8 mouse cellular contexts compared by ENCODE assay signal in the genomic region with DNA sequence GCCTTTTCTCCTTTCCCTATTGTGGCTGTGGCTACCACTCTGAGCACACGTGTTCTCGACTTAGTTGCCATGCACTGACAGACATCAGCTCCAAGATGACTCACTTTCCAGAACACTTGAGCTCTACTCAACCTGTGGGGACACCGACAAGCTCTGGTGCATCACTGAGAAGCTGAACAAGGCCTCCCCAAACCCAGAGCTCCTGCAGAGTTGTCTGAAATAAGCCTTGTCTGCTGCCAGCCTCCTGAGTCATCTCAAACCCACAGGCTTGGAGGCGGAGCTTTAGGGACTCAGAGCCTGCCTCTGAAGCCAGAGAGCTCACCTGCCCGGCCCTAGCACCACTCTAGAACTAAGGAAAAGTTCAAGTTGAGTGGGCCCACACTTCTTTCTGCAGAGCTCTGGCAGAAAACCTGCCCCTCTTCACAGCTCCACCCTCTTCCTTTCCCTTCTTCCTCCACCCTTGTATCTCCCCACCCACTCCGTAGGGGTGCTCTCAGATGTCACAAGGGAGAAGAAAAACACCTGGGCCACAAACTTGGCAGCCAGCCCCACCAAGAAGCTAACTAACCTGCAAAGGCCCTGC. TPM values are rescaled to one million over a fixed set of nuclear protein-coding genes. Genes with fewer than 3 reads are reported as not detected.
A peak's percentile ranks its signal among the peaks of the same experiment; 100 is the strongest.
DNase-seq lines count a peak whose midpoint lies in the region; ATAC-seq and TF ChIP-seq lines count a peak whose summit lies in the region.

No protein-coding gene starts in this region.

- no peak for TF ChIP-seq CTCF in left cerebral cortex, adult 2 months (IDR thresholded peaks at IDR 0.05)

- peak overlapping the region; percentile 66 for H3K27ac ChIP-seq in left cerebral cortex, adult 2 months
- H3K27ac ChIP-seq in lung, embryonic 16.5 days (ENCODE audit: low read length): peak overlapping the region; percentile 84
- no peak overlapping the region for H3K27ac ChIP-seq in liver, embryonic 12.5 days

- no peak overlapping the region for H3K9ac ChIP-seq in lung, embryonic 16.5 days (ENCODE audit: low read length)
- H3K9ac ChIP-seq in liver, embryonic 12.5 days: no peak overlapping the region

- peaks cover 34% of the 10 kb centered on the region for H3K4me1 ChIP-seq in lung, embryonic 16.5 days (replicated peaks; ENCODE audit: control insufficient read depth, insufficient read depth, low read length)
- peaks cover 15% of the 10 kb centered on the region for H3K4me1 ChIP-seq in liver, embryonic 12.5 days

- no peaks in the 10 kb centered on the region for H3K9me3 ChIP-seq in lung, embryonic 16.5 days (ENCODE audit: control insufficient read depth, low read length)
- no peaks in the 10 kb centered on the region for H3K9me3 ChIP-seq in liver, embryonic 12.5 days (replicated peaks)

- no peaks in the 10 kb centered on the region for H3K27me3 ChIP-seq in lung, embryonic 16.5 days (ENCODE audit: control insufficient read depth, insufficient read depth, low read depth, low read length)
- H3K27me3 ChIP-seq in liver, embryonic 12.5 days (replicated peaks): no peaks in the 10 kb centered on the region

- no peak overlapping the region for H3K4me2 ChIP-seq in lung, embryonic 16.5 days (ENCODE audit: low read depth, low read length)
- H3K4me2 ChIP-seq in liver, embryonic 12.5 days: no peak overlapping the region

- peak; percentile 89 for ATAC-seq in lung, embryonic 16.5 days (ENCODE audit: low read depth)
- ATAC-seq in erythroid progenitor cell, adult 5-6 weeks (replicated peaks; ENCODE audit: low FRiP score, poor library complexity, severe bottlenecking): no peak
- no peak for ATAC-seq in liver, embryonic 12.5 days

- H3K4me3 ChIP-seq in left cerebral cortex, adult 2 months: no peak overlapping the region
- H3K4me3 ChIP-seq in lung, embryonic 16.5 days (ENCODE audit: low read length): no peak overlapping the region
- no peak overlapping the region for H3K4me3 ChIP-seq in liver, embryonic 12.5 days

- peak; percentile 60 to 68 for DNase-seq in left cerebral cortex, adult 2 months (ENCODE audit: extremely low spot score in 1 of 2, low spot score in 2 of 2)
- no peak for DNase-seq in left cerebral cortex, postnatal 4 days
- peak; percentile 81 for DNase-seq in T-cell, adult 2 months (ENCODE audit: low spot score)
- DNase-seq in induced T-regulatory cell, adult 2 months (ENCODE audit: low read depth): peak; percentile 86
- DNase-seq in thymus, postnatal 25 days: peak; percentile 71

- intact Hi-C loops in left cerebral cortex, adult 2 months (cut with DNase I): no loop called here
- intact Hi-C loops in left cerebral cortex, postnatal 4 days (cut with DNase I): no loop called here

- 23% methylated on average over 6 of the region's 6 CpGs for WGBS in lung, embryonic 16.5 days
- WGBS in liver, embryonic 12.5 days (ENCODE audit: insufficient replicate concordance): 43% methylated on average over 6 of the region's 6 CpGs

- no peaks in the 10 kb centered on the region for H3K36me3 ChIP-seq in lung, embryonic 16.5 days (ENCODE audit: control insufficient read depth, insufficient read depth, low read length)
- H3K36me3 ChIP-seq in liver, embryonic 12.5 days: no peaks in the 10 kb centered on the region

RNA-seq across cellular contexts. Expression of a gene that starts 15.6 kb away (rescaled TPM):
- total RNA-seq in left cerebral cortex, adult 2 months (2021): 100 to 1,000 TPM; 238 to 239 TPM
- 10 to 100 TPM; 44.8 to 45.3 TPM for total RNA-seq in left cerebral cortex, postnatal 4 days (2021)
- 11.8 and 13.8 TPM in 2 replicates for polyA plus RNA-seq in lung, embryonic 16.5 days (2015; fragmentation: Nextera tagmentation; extraction: Ambion mirVana)
- 18.7 and 21.0 TPM in 2 replicates for total RNA-seq in erythroid progenitor cell, adult 5-6 weeks (2015; ENCODE audit: low replicate concordance)
- 6.1 and 13.7 TPM in 2 replicates for total RNA-seq in erythroid progenitor cell, adult 5-6 weeks (2017; ENCODE audit: low replicate concordance)
- 0.98 and 1.3 TPM in 2 replicates for polyA plus RNA-seq in liver, embryonic 12.5 days (2016; fragmentation: Nextera tagmentation; extraction: Ambion mirVana)

Comparison
In these comparisons a context has a peak if more than half of its experiments do, and no peak if none do; other contexts are left out.
1. RNA of a gene that starts 15.6 kb away (total RNA-seq): 238 to 239 TPM in left cerebral cortex, adult 2 months; 44.8 to 45.3 TPM in left cerebral cortex, postnatal 4 days and 6.1 to 21.0 TPM in erythroid progenitor cell, adult 5-6 weeks; every median in the first group is over 4 times any median in the second.